Mouse (Mus musculus) liver, embryonic 16.5 days (tissue): Measurements from ENCODE around the gene Sox8. TPM values are rescaled to one million over a fixed set of nuclear protein-coding genes. Genes with fewer than 3 reads are reported as not detected.

Source experiments
- ATAC-seq: fragments of 200-750 bp; cut with Nextera tagmentation; 2 replicates; pipeline ENCODE4 v1.8.0; 2017; ENCODE audit warnings: low read depth, mild to moderate bottlenecking, moderate number of reproducible peaks, moderate library complexity
- H3K27ac ChIP-seq: fragments of 300-500 bp; sonication (generic); 2 replicates; pipeline ENCODE4 v1.5.1; 2014; ENCODE audit warnings: mild to moderate bottlenecking, low read length
- H3K27me3 ChIP-seq: fragments of 300-500 bp; sonication (generic); 2 replicates; pipeline ENCODE4 v1.6.1; 2014; ENCODE audit warnings: low read depth, low read length, mixed read lengths; ENCODE audit not compliant: control insufficient read depth, insufficient read depth
- H3K36me3 ChIP-seq: fragments of 300-500 bp; sonication (generic); 2 replicates; pipeline ENCODE4 v1.6.1; 2014; ENCODE audit warnings: mild to moderate bottlenecking; ENCODE audit not compliant: control insufficient read depth, insufficient read depth
- H3K4me1 ChIP-seq: fragments of 300-500 bp; sonication (generic); 2 replicates; pipeline ENCODE4 v1.6.1; 2014; ENCODE audit warnings: low read depth, low read length, mixed read lengths; ENCODE audit not compliant: control insufficient read depth
- H3K4me2 ChIP-seq: fragments of 300-500 bp; sonication (generic); 2 replicates; pipeline ENCODE4 v1.6.1; 2014; ENCODE audit warnings: low read depth, low read length, mixed read lengths
- H3K4me3 ChIP-seq: fragments of 300-500 bp; sonication (generic); 2 replicates; pipeline ENCODE4 v1.5.1; 2014; ENCODE audit warnings: low read depth, mild to moderate bottlenecking, low read length
- H3K9ac ChIP-seq: fragments of 300-500 bp; sonication (generic); 2 replicates; pipeline ENCODE4 v1.6.1; 2014; ENCODE audit warnings: low read depth, low read length
- H3K9me3 ChIP-seq: fragments of 300-500 bp; sonication (generic); replicated peaks from 2 replicates; pipeline ENCODE4 v1.6.1; 2016; ENCODE audit warnings: low read length; ENCODE audit not compliant: control insufficient read depth
- WGBS: fragments of 180-500 bp; shearing (Covaris S2); extraction: QIAGEN DNeasy Blood & Tissue Kit; methylation state at CpG from one replicate; pipeline ENCODE4 v1.1.7; 2014; ENCODE audit not compliant: insufficient replicate concordance; 5-methylcytosine and 5-hydroxymethylcytosine counted together
- polyA plus RNA-seq: library from polyadenylated mRNA; unstranded; fragments of >200 nt; fragmentation: Nextera tagmentation; extraction: Ambion mirVana; gene quantifications from 2 replicates; pipeline ENCODE4 v1.2.1, GENCODE M21; 2015

The Sox8 gene
- polyA plus RNA-seq, 1 experiment from 2014 or later, result 0.34 TPM

GRCm38 (mm10) chr17:25608137-25608785 lies 37.8 kb upstream of the Sox8 start:
- H3K27me3 ChIP-seq, result no peaks in the 10 kb centered on the region
- no peaks in the 10 kb centered on the region for H3K9me3 ChIP-seq
- 71% methylated on average over 11 of the region's 11 CpGs for WGBS
- ATAC-seq, result no peak
- H3K4me1 ChIP-seq, result no peaks in the 10 kb centered on the region
- no peaks in the 10 kb centered on the region for H3K36me3 ChIP-seq
- H3K4me2 ChIP-seq, result no peak overlapping the region
- H3K27ac ChIP-seq, result no peak overlapping the region
- H3K9ac ChIP-seq, result no peak overlapping the region
- no peak overlapping the region for H3K4me3 ChIP-seq

GRCm38 (mm10) chr17:25604234-25604633 lies 33.7 kb upstream of the Sox8 start:
- Histone ChIP-seq H3K9me3 (no peaks in the 10 kb centered on the region), H3K27ac (no peak overlapping the region), H3K9ac (no peak overlapping the region), H3K4me2 (no peak overlapping the region), H3K4me3 (no peak overlapping the region), H3K36me3 (no peaks in the 10 kb centered on the region), H3K4me1 (no peaks in the 10 kb centered on the region), H3K27me3 (no peaks in the 10 kb centered on the region)
- no peak for ATAC-seq
- WGBS, result 34% methylated on average over 5 of the region's 5 CpGs

GRCm38 (mm10) chr17:25602366-25602765 lies 31.9 kb upstream of the Sox8 start:
- no peak overlapping the region for H3K4me3 ChIP-seq
- no peaks in the 10 kb centered on the region for H3K4me1 ChIP-seq
- no peak overlapping the region for H3K27ac ChIP-seq
- no peak overlapping the region for H3K4me2 ChIP-seq
- no peaks in the 10 kb centered on the region for H3K9me3 ChIP-seq
- no peak overlapping the region for H3K9ac ChIP-seq
- no peak for ATAC-seq
- H3K36me3 ChIP-seq, result no peaks in the 10 kb centered on the region
- WGBS, result 39% methylated on average over 8 of the region's 8 CpGs
- H3K27me3 ChIP-seq, result no peaks in the 10 kb centered on the region

GRCm38 (mm10) chr17:25597537-25597936 lies 27.1 kb upstream of the Sox8 start:
- H3K9me3 ChIP-seq, result no peaks in the 10 kb centered on the region
- no peak overlapping the region for H3K4me3 ChIP-seq
- H3K9ac ChIP-seq, result no peak overlapping the region
- no peaks in the 10 kb centered on the region for H3K36me3 ChIP-seq
- H3K27me3 ChIP-seq, result no peaks in the 10 kb centered on the region
- WGBS, result 49% methylated on average over 3 of the region's 3 CpGs
- ATAC-seq, result no peak
- H3K27ac ChIP-seq, result no peak overlapping the region
- H3K4me1 ChIP-seq, result no peaks in the 10 kb centered on the region
- no peak overlapping the region for H3K4me2 ChIP-seq

- Histone ChIP-seq H3K4me2 (no peak overlapping the region), H3K4me1 (no peaks in the 10 kb centered on the region), H3K27ac (no peak overlapping the region), H3K36me3 (no peaks in the 10 kb centered on the region), H3K4me3 (no peak overlapping the region), H3K9me3 (no peaks in the 10 kb centered on the region), H3K9ac (no peak overlapping the region), H3K27me3 (no peaks in the 10 kb centered on the region)
- 64% methylated on average over 5 of the region's 5 CpGs for WGBS
- ATAC-seq, result no peak
Observed at GRCm38 (mm10) chr17:25595495-25595894, 25.0 kb upstream of the Sox8 start.

- no peak for ATAC-seq
Observed at GRCm38 (mm10) chr17:25593411-25594261, 23.1 kb upstream of the Sox8 start.

GRCm38 (mm10) chr17:25592336-25592735 lies 21.9 kb upstream of the Sox8 start:
- H3K4me1 ChIP-seq, result no peaks in the 10 kb centered on the region
- H3K36me3 ChIP-seq, result no peaks in the 10 kb centered on the region; the same call in 1 of the 2 replicates
- no peak overlapping the region for H3K4me3 ChIP-seq
- no peak overlapping the region for H3K9ac ChIP-seq
- no peaks in the 10 kb centered on the region for H3K27me3 ChIP-seq
- no peak for ATAC-seq
- H3K4me2 ChIP-seq, result no peak overlapping the region
- H3K9me3 ChIP-seq, result no peaks in the 10 kb centered on the region
- 60% methylated on average over 6 of the region's 6 CpGs for WGBS
- no peak overlapping the region for H3K27ac ChIP-seq

More at GRCm38 (mm10) chr17:25593411-25594261, 23.1 kb upstream of the Sox8 start:
- Histone ChIP-seq H3K9me3 (no peaks in the 10 kb centered on the region), H3K4me3 (no peak overlapping the region), H3K36me3 (no peaks in the 10 kb centered on the region; the same call in 1 of the 2 replicates), H3K27ac (no peak overlapping the region), H3K9ac (no peak overlapping the region), H3K4me1 (no peaks in the 10 kb centered on the region), H3K4me2 (no peak overlapping the region), H3K27me3 (no peaks in the 10 kb centered on the region)
- 70% methylated on average over 22 of the region's 22 CpGs for WGBS

- no peak overlapping the region for H3K4me2 ChIP-seq
- 70% methylated on average over 4 of the region's 4 CpGs for WGBS
- ATAC-seq, result no peak
Observed at GRCm38 (mm10) chr17:25590985-25591384, 20.5 kb upstream of the Sox8 start.

GRCm38 (mm10) chr17:25590068-25590467 lies 19.6 kb upstream of the Sox8 start:
- WGBS, result 78% methylated on average over 6 of the region's 6 CpGs
- no peaks in the 10 kb centered on the region for H3K4me1 ChIP-seq
- H3K9me3 ChIP-seq, result no peaks in the 10 kb centered on the region
- no peak overlapping the region for H3K4me3 ChIP-seq
- no peaks in the 10 kb centered on the region for H3K27me3 ChIP-seq
- ATAC-seq, result no peak
- no peak overlapping the region for H3K4me2 ChIP-seq
- peaks cover 4% of the 10 kb centered on the region for H3K36me3 ChIP-seq
- no peak overlapping the region for H3K9ac ChIP-seq
- H3K27ac ChIP-seq, result no peak overlapping the region

More at GRCm38 (mm10) chr17:25590985-25591384, 20.5 kb upstream of the Sox8 start:
- no peaks in the 10 kb centered on the region for H3K4me1 ChIP-seq
- no peak overlapping the region for H3K4me3 ChIP-seq
- no peaks in the 10 kb centered on the region for H3K9me3 ChIP-seq
- no peaks in the 10 kb centered on the region; the same call in 1 of the 2 replicates for H3K36me3 ChIP-seq
- H3K9ac ChIP-seq, result no peak overlapping the region
- H3K27ac ChIP-seq, result no peak overlapping the region
- H3K27me3 ChIP-seq, result no peaks in the 10 kb centered on the region
